In genomic region chr1:189879965-189880364, GRCm38 (mm10) we compare ENCODE assay signal across 9 mouse cellular contexts. TPM values are rescaled to one million over a fixed set of nuclear protein-coding genes. Genes with fewer than 3 reads are reported as not detected.
DNase-seq lines count a peak whose midpoint lies in the region.
"Had no signal": no experiment of that assay in that cellular context is flagged by ENCODE, and none has a peak within 500 bp of the region (broad histone marks: within the 10 kb centered on the region; RNA-seq: fewer than 3 reads in every experiment).

No protein-coding gene starts in this region.

- H3K27me3 ChIP-seq in heart, embryonic 10.5 days (ENCODE audit: insufficient read depth, poor library complexity, severe bottlenecking), result no peaks in the 10 kb centered on the region

- peak; percentile 53 for DNase-seq in Muller cell, postnatal 12 days (ENCODE audit: inconsistent ontology term)
- peak; percentile 53 for DNase-seq in adrenal gland, postnatal 10 days
- no peak for DNase-seq in heart, embryonic 10.5 days (ENCODE audit: low spot score)
- peak; percentile 72 to 86 for DNase-seq in kidney, postnatal 25 days
- no peak for DNase-seq in thymus, postnatal 14 days
- DNase-seq in right cerebral cortex, adult 18-20 months, result no peak
- DNase-seq in spleen, postnatal 14 days (ENCODE audit: low spot score in 2 of 2), result no peak
- no peak for DNase-seq in urinary bladder, postnatal 25 days (ENCODE audit: low spot score)

- whole genome bisulfite sequencing in heart, embryonic 10.5 days, result 64% methylated on average over 8 of the region's 8 CpGs

- H3K36me3 ChIP-seq in heart, embryonic 10.5 days, result peaks cover 42% of the 10 kb centered on the region

- H3K4me3 ChIP-seq in heart, embryonic 10.5 days, result no peak overlapping the region
- H3K4me3 ChIP-seq: left cerebral cortex, adult 2 months had no signal

- peaks cover 59% of the 10 kb centered on the region for H3K4me1 ChIP-seq in heart, embryonic 10.5 days

- H3K9me3 ChIP-seq in heart, embryonic 10.5 days, result no peaks in the 10 kb centered on the region

- H3K27ac ChIP-seq in heart, embryonic 10.5 days, result peak overlapping the region; percentile 60; the same call in 1 of the 2 replicates
- H3K27ac ChIP-seq: left cerebral cortex, adult 2 months had no signal

RNA-seq across cellular contexts. Expression of gene Smyd2, which starts 42.2 kb away (rescaled TPM):
- total RNA-seq in adrenal gland, postnatal 10 days (2021), result 10 to 100 TPM; 71.2 to 81.6 TPM
- polyA plus RNA-seq in heart, embryonic 10.5 days (2016; fragmentation: Nextera tagmentation; extraction: Ambion mirVana), result 129 and 183 TPM in 2 replicates

Comparison
In these comparisons a context has a peak if more than half of its experiments do, and no peak if none do; other contexts are left out.
1. DNase-seq: peak in Muller cell, postnatal 12 days (single experiment), adrenal gland, postnatal 10 days (single experiment) and kidney, postnatal 25 days (2 of 2); none in heart, embryonic 10.5 days (single experiment), thymus, postnatal 14 days (single experiment), right cerebral cortex, adult 18-20 months (single experiment), spleen, postnatal 14 days (0 of 2) and urinary bladder, postnatal 25 days (single experiment).